Mouse (Mus musculus) heart, adult 11 months (tissue): ENCODE data around the gene Afg3l1.
A peak's percentile ranks its signal among the peaks of the same experiment; 100 is the strongest.
"Not testable (repeated sequence)": the region's sequence is repeated elsewhere in the genome, so short reads cannot be mapped to it uniquely, and the experiment has no call there.

Experiments used
- DNase-seq: peaks from one replicate; pipeline ENCODE4 v3.0.0; 2022

Afg3l1 gene

DNA sequence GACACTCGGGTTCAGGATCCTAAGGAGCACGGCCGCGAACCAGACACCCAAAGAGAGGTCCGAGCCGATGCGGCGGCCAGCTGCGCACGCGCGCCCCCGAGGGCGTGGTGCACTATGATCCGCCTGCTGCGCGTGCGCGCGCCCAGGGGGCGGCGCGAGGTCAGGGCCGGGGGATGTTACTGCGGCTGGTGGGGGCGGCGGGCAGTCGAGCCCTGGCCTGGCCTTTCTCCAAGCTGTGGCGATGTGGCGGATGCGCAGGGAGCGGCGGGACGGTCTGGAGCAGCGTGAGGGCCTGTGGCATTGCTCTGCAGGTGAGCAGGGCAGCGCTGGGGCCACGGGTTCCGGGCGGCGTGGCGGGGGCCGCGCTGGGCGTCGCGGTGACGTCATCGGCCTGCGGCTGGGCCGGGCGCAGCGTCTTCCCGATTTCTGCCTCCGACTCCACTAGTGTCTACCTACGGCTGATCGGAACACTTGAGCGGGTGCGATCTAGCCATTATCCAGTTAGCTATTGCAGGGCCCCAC, at the start of gene Afg3l1:
Gene Afg3l1, plus strand, starts transcription at position 167 of the 522 bp plus-strand sequence.
- peak; percentile 100 for DNase-seq

DNA sequence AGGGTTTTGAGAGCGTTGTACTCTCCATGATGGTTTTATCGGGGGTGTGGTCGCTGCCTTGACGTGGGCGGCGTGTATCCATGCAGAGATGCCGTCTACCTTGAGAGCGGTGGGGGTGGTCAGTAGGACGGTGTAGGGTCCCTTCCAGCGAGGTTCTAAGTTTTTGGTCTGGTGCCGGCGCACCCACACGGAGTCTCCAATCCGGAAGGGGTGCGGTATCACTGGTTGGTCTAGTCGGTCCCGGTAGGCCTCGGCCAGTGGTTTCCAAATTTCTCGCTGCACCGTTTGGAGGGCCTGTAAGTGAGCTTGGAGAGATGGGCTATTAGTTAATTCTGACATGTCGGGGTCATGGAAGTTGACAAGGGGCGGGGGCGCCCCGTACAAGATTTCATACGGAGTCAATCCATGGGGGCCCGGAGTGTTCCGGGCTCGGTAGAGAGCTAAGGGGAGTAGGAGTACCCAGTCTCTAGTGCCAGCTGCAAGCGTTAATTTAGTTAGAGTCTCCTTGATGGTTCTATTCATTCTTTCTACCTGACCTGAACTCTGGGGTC, 49.3 kb upstream of the Afg3l1 start:
- DNase-seq, result no peak

DNA sequence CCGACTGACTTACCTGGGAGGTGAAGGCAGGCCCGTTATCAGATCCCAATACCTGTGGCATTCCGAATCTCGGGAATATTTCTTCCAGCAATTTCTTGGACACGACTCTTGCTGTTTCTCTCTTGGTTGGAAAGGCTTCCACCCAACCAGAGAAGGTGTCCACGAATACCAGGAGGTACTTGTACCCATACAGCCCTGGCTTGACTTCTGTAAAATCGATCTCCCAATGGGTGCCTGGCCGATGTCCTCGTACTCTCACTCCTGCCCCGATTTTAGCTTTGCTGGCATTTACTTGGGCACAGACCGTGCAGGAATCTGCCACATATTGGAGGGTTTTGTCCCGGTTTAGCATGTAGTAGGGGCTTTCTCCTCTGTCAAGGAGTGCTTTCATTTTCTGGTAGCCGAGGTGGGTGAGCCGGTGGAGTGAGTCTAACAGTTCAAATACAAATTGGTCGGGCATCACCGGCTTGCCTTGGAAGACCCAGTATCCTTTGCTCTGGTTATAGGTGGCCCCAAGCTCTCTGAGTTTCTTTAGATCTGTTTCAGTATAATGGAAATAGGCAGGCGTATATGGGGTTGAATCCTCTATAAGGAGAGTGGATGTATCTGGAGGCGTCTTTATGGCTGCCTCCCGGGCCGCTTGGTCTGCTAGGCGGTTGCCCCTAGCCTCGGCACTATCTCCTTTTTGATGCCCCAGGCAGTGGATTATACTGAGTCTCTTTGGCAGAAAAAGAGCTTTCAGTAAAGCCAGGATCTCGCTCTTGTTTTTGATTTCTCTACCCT, 48.6 kb upstream of the Afg3l1 start:
- DNase-seq, result no peak

DNA sequence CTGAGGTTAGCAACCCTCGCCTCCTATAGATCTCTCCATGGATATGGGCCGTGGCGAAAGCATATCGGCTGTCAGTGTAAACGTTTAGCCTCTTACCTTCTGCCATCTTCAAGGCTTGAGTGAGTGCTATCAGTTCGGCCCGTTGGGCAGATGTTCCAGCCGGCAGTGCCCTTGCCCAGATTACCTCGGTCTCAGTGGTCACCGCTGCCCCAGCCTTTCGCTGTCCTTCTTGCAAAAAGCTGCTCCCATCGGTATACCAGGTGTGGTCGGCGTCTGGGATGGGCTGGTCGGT, 48.0 kb upstream of the Afg3l1 start:
- not testable (repeated sequence) for DNase-seq

DNA sequence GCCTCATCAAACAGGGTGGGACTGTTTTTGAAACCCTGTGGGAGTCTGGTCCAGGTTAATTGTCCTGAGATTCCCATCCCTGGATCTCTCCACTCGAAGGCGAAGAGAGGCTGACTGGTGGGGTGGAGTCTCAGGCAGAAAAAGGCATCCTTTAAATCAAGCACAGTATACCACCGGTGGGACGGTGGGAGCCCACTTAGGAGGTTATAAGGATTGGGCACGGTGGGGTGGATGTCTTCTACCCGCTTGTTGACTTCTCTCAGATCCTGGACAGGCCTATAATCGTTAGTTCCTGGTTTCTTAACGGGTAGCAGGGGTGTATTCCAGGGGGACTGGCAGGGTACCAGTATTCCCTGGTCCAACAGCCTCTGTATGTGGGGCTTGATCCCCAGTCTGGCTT, 46.8 kb upstream of the Afg3l1 start:
- not testable (repeated sequence) for DNase-seq

DNA sequence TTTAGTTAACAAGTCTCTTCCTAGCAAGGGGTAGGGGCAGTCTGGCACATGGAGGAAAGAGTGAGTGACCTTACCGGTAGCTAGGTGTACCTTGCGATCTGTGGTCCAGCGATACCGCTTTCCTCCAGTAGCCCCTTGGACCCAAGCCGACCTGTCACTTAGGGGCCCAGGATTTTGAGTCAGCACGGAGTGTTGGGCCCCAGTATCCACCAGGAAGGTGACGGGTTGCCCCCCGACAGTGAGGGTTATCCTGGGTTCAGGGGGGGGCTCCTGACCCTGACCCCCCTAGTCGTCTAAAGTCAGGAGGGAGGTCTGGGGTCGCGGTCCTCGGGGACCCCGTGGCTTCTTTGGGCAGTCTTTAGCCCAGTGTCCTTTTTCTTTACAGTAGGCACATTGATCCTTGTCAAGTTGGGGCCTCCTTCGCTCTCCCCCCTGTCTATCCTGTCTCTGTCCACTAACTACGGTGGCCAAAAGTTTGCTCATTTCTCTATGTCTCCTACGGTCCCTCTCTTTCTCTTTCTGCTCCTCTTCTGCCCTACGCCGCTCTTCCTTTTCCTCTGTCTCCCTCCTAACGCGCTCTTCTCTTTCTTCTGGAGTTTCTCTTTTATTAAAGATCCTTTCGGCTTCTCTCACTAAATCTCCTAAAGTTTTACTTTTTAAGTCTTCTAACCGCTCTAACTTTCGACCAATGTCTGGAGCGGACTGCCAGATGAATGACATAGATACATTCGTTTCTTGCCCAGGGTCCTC, 45.9 kb upstream of the Afg3l1 start:
- no peak for DNase-seq

DNA sequence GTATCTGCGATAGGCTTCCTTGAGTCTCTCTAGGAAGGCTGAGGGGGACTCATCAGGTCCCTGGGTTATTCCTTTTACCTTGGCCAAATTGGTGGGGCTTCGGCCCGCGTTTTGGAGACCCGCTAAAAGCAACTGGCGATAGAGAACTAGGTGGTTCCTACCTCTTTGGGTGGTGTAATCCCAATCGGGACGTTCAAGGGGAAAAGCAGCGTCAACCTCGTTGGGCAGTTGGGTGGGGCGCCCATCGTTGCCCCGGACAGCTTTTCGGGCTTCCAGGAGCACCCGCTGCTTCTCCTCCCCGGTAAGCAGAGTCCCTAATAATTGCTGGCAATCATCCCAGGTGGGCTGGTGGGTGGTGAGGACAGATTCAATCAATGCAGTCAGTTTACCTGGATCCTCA, 45.3 kb upstream of the Afg3l1 start:
- DNase-seq, result no peak

DNA sequence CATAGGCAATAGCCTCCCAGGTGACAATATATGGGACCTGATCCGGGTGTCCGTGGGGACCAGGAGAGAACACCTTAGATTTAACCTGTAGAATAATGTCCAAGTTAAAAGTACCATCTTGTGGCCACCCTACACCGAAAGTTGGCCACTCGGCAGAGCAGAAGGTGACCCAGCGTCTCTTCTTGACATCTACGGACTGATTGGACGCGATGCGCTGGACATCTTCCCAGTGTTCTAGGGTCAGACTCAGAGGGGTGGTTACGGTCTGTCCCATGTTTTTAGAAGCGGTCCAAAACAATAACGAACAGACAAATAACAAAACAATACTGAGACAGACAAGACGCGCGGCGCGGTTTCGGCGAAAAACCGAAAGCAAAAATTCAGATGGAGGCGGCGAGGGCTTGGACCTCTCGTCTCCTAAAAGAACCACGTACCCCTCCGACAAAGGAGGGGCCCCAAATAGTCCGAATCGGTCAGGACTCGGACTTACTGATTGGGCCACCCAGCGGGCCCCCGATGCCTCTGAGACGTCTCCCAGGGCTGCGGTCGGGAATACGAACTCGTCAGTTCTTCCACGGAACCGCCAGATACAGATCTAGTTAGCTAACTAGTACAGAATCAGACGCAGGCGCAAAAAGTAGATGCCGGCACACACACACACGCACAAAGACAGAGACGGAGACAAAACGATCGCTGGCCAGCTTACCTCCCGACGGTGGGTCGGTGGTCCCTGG, 44.3 kb upstream of the Afg3l1 start:
- DNase-seq, result not testable (repeated sequence)

DNA sequence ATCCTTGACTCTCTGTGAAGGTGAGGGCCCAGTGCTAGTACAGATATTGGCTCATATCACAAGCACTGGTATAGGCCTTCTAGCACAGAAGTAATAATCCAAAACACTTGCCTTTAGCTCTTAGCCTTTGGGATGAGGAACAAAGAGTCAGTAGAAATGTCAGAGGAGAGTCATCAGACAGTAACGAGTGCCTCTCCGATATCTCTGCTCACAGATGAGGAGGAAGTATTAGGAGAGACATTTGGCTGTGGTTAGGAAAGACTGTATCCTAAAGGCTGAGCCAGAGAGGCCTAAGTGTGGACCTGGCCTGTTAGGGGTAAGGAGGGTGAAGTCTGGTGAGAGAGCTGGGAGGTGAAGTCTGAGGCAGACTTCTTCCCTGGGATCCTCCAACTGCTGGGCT, 35.9 kb upstream of the Afg3l1 start:
- DNase-seq, result no peak

DNA sequence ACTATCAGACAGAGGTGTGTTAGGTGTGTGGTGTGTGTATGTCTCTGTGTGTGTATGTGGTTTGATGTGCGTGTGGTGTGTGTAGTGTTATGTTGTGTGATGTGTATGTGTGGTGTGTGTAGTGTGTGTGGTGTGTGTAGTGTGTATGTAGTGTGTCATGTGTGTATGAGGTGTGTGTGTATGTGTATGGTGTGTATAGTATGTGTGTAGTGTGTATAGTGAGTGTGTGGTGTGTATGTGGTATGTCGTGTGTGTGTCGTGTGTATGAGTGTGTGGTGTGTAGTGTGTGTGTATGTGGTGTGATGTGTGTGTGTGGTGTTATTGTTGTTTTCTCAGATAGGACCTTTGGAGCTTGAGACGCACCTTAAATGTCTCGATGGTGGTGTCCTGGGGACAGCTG, 35.4 kb upstream of the Afg3l1 start:
- no peak for DNase-seq

DNA sequence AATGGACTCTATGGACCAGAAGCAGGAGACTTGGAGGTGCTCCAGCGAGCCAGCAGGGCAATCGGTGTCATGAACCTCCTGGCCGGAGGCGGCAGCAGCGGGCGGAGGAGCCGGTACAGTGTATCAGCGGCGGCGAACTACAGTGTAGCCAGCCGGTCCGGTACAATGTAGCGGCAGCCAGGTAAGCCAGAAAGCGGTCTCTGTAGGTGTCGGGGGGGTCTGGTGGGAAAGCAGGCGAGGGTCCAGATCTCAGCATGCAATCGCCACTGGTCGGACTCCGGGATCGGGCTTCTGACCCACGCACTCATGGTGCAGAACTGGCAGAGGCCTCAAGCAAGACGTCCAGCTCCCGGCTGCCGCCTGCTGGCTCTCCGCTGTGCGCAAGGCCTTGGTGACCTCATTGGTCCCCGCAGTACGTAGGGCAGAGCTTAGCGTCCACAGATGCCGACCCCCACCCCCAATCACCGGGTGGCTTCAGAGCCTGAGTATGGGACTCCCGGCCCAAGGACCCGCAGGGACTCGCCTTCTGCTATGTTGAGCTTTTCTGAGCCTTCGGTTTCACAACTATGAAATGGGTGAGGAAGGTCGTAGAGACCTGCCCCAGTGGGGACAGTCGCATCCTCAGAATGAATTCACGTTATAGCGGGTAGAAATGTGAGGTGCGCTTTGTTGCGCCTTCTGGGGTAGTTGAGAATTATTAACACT, 34.7 kb upstream of the Afg3l1 start:
- DNase-seq, result peak; percentile 99

DNA sequence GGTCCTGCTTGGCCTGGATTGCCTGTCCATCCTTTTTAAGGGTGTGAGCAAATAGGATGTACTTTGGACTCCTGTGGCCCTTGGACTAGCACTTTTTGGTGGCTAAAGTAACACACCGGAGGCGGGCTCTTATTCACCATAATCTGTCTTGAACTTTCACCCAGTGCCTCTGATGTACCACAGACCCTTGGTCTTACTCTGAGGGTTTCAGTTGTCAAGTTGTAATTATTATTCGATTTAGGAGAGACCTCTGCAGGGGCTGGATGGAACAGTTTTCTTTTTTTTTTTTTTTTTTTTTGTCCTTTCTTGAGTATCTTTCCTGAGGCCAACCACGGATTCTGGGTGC, 34.2 kb upstream of the Afg3l1 start:
- no peak for DNase-seq

DNA sequence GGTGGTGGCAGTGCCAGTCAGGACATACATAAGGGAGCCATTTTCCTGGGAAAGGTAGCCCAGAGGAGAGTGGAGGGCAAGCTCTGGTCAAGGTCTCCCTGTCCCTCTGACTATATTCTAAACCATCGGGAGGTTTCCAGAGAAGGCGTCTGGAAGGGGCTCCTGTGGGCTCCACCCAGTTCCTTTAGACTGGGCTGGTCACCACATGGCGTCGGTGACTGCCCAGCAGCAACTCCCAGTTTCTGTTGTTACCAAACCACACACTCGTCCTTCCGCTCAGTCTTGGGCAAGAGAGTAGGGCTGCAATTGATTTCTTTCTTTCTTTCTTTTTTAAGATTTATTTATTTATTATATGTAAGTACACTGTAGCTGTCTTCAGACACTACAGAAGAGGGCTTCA, 33.6 kb upstream of the Afg3l1 start:
- no peak for DNase-seq

DNA sequence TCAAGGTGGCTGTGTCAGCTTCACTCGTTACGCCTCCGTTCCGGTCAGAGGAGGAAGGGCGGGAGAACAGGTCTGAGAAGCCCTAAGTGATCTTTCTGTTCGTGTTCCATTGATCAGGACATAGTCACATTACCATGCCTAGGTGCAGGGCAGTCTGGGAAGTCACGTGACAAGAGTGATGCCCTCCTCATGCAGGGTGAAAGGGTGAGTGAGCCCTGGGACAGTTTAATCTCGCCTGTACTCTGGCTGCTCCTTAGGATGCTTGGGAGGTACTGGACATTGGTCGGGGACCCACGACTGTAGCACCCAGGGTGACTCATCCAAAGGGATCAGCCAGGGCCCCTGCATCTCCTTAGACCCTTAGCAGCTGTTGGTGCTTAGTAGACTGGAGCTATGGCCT, 31.7 kb upstream of the Afg3l1 start:
- no peak for DNase-seq

DNA sequence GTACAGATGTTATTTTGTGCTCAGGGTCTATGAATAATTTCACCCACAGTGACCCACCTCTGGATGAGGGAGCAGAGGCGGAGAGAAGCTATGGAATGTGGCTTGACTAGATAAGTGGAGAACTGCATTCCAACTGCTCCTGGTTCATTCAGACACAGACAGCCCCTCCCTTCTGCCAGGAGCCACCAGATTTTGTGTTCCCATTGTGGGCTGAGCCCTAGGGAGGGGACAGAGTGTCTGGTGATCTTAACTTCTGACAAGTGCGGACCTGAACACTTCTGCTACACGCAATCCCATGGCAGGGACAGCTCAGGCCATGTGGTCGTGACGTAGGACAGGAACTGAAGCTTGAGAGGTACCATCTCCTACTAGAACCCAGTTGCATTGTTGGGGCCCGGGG, 30.9 kb upstream of the Afg3l1 start:
- peak; percentile 92 for DNase-seq

DNA sequence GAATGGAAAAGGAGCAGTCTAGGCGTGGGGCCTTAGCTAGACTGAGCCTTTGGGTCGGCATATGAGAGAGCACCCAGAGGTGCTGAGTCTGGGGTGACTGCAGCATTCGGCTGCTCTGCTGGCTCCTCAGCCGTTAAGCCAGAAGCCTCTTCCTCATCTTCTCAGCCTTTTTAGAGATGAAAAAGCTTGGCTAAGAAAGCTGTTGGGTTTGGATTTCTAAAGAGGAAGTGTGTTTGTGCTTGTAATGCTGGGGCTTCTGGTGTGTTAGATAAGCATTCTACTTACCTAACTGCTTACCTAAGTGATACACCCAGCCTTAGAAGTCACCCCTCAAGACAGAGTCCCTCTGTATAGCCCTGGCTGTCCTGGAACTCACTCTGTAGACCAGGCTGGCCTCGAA, 26.9 kb upstream of the Afg3l1 start:
- no peak for DNase-seq

DNA sequence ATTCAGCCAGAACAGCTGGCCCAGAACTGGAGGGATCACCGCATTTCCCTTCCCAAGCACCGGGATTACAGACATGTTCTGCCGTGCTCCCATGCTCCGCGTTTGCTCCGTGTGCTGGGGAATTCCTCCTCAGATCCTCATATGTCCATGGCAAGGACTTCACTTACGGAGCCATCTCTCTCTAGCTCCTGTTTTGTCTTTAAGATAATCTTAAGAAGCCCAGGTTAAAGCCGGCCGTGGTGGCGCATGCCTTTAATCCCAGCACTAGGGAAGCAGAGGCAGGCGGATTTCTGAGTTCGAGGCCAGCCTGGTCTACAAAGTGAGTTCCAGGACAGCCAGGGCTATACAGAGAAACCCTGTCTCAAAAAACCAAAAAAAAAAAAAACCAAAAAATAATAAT, 26.0 kb upstream of the Afg3l1 start:
- not testable (repeated sequence) for DNase-seq

DNA sequence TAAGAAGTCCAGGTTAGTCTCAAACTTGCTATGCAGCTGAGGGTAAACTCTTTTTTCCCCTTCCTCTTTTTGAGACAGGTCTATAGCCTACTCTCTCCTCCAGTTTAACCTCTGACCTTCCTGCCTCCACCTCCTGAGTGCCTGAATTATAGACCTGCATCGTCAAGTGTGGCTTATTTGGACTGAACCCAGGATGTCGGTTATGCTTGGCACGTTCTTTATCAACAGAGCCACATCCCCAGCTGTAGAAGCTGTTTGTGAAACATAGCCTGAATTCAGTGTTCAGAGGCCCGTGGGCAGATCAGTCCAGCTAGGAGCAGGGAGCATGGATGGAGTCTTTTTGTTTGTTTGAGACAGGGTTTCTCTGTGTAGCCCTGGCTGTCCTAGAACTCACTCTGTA, 25.6 kb upstream of the Afg3l1 start:
- no peak for DNase-seq

DNA sequence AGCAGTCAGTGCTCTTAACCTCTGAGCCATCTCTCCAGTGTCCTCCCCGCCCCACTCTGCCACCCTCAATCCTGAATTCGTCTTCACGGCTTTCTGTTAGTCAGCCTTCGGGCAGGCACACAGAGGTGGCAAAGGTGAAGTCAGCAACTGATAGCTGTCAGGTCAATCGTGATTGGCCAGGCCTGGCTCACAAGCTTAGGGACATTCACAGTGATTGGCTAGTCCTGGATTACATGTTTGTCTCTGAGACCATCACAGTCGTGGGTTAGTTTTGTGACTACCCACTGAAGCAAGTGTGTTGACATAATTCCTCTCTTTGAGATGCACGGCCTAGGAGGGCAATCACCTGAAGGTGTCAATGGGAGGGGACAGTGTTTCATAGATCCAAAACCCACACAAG, 24.4 kb upstream of the Afg3l1 start:
- DNase-seq, result no peak

DNA sequence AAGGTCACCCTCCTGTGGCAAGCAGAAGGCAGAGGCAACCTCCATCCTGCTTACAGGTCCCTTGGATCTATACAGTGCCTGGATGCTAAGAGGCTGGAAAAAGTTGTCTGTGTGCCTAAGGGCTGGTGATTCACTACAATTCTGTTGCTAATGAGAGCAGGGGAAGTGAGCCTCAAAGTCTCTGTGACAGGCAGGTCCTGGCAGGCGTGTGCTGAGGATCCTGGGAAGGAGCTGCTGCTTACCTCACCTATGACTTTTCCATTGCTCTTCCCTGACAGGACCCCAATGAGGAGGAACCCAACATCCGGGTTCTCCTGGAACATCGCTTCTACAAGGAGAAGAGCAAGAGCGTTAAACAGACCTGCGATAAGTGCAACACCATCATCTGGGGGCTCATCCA, 23.8 kb upstream of the Afg3l1 start:
- DNase-seq, result no peak

DNA sequence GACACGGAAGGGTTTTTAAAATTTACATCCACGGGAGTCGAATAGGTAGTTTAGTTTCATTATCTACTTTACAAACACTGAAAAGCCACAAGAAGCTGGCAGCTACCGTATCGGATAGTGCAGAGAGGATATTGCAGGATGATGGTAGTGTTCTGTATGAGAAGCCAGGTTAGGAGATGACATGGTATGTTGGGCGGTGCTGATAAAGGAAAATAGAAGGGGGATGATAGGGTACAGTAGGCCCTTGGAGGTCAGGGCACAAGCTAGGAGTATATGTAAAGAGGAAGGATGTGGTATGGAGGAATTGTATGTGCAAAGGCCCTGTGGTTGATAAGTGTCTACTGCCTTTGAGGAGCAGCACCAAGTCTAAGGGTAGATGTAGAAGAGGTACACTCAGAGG, 23.1 kb upstream of the Afg3l1 start:
- no peak for DNase-seq

DNA sequence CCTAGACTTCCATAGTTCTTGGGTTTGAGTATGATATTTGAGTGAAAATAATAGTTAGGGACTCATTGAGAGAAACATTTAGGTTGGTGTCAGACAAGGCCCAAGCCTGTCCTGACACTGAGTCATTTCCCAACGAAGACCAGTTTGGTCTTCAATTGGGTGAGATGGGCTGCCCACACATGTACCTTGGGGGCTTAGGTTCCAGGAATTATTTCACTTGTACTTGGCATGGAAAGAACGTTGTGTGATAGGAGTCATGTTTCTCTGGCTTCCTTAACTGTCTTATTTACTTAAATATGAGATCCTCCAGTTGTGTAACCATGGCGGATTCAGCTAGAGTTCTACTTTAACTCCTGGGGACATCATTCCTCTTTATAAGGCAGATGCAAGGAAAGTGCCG, 14.1 kb upstream of the Afg3l1 start:
- DNase-seq, result no peak

DNA sequence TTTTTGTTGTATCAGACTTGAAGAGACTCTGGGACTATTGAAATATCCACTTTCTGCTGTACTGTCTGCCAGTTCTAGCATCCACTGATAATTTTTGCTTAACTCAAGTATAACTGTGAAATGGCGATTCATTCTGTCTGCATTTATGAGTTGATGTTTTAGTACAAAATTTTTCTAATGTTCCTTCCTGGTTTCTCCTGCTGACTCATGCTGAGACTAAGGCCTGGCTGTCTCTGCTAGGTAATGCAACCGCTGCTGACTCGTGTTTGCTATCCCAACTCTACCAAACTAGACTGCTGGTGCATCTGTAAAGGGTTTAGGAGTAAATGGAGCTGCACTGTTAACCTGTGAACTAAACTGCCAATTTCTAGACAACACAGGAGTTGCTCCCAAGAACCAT, 10.2 kb upstream of the Afg3l1 start:
- no peak for DNase-seq
